Mouse (Mus musculus) stomach, postnatal 0 days (tissue): Measurements from ENCODE around the gene Senp3.

Source experiments
- CTCF ChIP-seq: IDR thresholded peaks from 2 replicates; pipeline ENCODE4 v1.5.1; 2016; ENCODE audit warnings: antibody characterized with exemption, low read depth, mild to moderate bottlenecking, moderate library complexity
- EP300 ChIP-seq: optimal IDR thresholded peaks from 2 replicates; pipeline ENCODE3; 2016; ENCODE audit warnings: antibody characterized with exemption

DNA sequence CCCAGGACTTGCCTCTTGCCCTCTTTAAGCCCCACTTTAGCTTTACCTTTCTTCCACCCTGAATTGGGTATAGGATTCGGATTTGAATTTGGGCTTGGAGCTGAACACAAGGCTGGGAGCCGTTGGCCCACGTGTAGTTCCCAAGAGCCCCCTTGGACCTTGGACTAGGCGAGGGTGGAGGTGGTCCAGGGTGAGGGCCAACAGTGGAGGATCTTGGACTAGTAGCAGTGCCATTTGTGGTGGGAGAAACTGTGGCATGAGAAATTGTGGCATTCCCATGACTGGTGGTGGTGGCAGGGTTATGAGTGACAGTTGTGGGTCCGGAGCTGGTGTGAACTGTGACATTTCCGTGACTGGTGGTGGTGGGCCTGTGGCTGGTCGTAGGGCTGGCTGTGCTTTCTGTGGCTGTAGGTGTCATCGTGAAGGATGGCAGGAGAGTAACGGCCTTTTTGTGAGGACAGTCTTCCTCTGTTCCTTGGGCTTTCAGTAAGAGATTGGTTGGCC, 16.4 kb downstream of the Senp3 start:
- TF ChIP-seq CTCF = no peak
- TF ChIP-seq EP300 = no peak
